Mouse (Mus musculus): ENCODE measurements around the gene Cib1. TPM values are rescaled to one million over a fixed set of nuclear protein-coding genes. Genes with fewer than 3 reads are reported as not detected.

Gene Cib1
- polyA plus RNA-seq, 1 experiment from 2014 or later, result 65.6 TPM

DNA sequence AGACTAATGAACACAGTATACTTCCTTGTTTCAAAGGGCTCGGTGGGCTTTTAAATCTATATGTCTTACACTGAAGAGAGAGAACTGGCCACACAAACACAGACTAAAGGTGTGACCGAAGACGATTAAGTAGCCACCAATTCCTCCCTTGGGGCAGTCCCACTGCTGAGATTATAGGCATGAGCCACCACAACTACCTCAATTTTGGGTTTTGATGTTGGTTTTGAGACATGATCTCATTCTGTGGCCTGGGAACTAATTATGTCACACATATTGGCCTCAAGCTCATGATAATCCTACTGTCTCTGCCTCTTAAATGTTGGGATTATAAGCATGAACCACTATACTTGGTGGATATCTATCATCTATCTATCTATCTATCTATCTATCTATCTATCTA lies 55.2 kb downstream of the Cib1 start:
- Histone ChIP-seq H3K27ac (ENCODE audit: low read length) (no peak overlapping the region), H3K4me1 (ENCODE audit: control insufficient read depth, insufficient read depth, low read length) (peaks cover 5% of the 10 kb centered on the region), H3K27me3 (ENCODE audit: control insufficient read depth, insufficient read depth, low read length) (no peaks in the 10 kb centered on the region), H3K4me3 (ENCODE audit: low read length) (no peak overlapping the region), H3K9ac (ENCODE audit: low read length) (no peak overlapping the region), H3K9me3 (replicated peaks; ENCODE audit: control insufficient read depth, low read length) (no peaks in the 10 kb centered on the region), H3K4me2 (ENCODE audit: low read depth, low read length) (no peak overlapping the region), H3K36me3 (ENCODE audit: control insufficient read depth, insufficient read depth) (no peaks in the 10 kb centered on the region)
- ATAC-seq (replicated peaks; ENCODE audit: extremely low read depth, insufficient read depth, low FRiP score), result no peak
- WGBS, result 92% methylated on average over 3 of the region's 3 CpGs

Other genes starting within 250 kb of the Cib1 start
- 12.4 and 12.6 TPM in 2 replicates for gene Zfp710, start 208.0 kb downstream of the Cib1 start, polyA plus RNA-seq (2015; fragmentation: Nextera tagmentation; extraction: Ambion mirVana)
- gene Idh2, start 117.4 kb downstream of the Cib1 start, polyA plus RNA-seq (2015; fragmentation: Nextera tagmentation; extraction: Ambion mirVana), result 2,779 and 2,782 TPM in 2 replicates
- 12.1 and 14.4 TPM in 2 replicates for gene Sema4b, start 46.0 kb downstream of the Cib1 start, polyA plus RNA-seq (2015; fragmentation: Nextera tagmentation; extraction: Ambion mirVana)
- gene Gdpgp1, start 52 bp upstream of the Cib1 start, polyA plus RNA-seq (2015; fragmentation: Nextera tagmentation; extraction: Ambion mirVana), result 3.2 and 4.2 TPM in 2 replicates
- 0.60 and 1.2 TPM in 2 replicates for gene Ttll13, start 13.6 kb upstream of the Cib1 start, polyA plus RNA-seq (2015; fragmentation: Nextera tagmentation; extraction: Ambion mirVana)
- 39.8 and 45.0 TPM in 2 replicates for gene Ngrn, start 28.4 kb upstream of the Cib1 start, polyA plus RNA-seq (2015; fragmentation: Nextera tagmentation; extraction: Ambion mirVana)
- 10.3 and 12.7 TPM in 2 replicates for gene Vps33b, start 36.8 kb upstream of the Cib1 start, polyA plus RNA-seq (2015; fragmentation: Nextera tagmentation; extraction: Ambion mirVana)
- 138 and 164 TPM in 2 replicates for gene Prc1, start 61.6 kb upstream of the Cib1 start, polyA plus RNA-seq (2015; fragmentation: Nextera tagmentation; extraction: Ambion mirVana)
- gene Rccd1, start 91.6 kb upstream of the Cib1 start, polyA plus RNA-seq (2015; fragmentation: Nextera tagmentation; extraction: Ambion mirVana), result 6.5 and 7.6 TPM in 2 replicates
- 20.6 and 25.3 TPM in 2 replicates for gene Unc45a, start 108.2 kb upstream of the Cib1 start, polyA plus RNA-seq (2015; fragmentation: Nextera tagmentation; extraction: Ambion mirVana)
- gene Hddc3, start 110.3 kb upstream of the Cib1 start, polyA plus RNA-seq (2015; fragmentation: Nextera tagmentation; extraction: Ambion mirVana), result 20.1 and 20.7 TPM in 2 replicates
- 15.0 and 17.4 TPM in 2 replicates for gene Man2a2, start 138.6 kb upstream of the Cib1 start, polyA plus RNA-seq (2015; fragmentation: Nextera tagmentation; extraction: Ambion mirVana)
- gene Fes, start 155.1 kb upstream of the Cib1 start, polyA plus RNA-seq (2015; fragmentation: Nextera tagmentation; extraction: Ambion mirVana), result 14.1 and 15.4 TPM in 2 replicates
- gene Furin, start 172.6 kb upstream of the Cib1 start, polyA plus RNA-seq (2015; fragmentation: Nextera tagmentation; extraction: Ambion mirVana), result 11.0 and 14.3 TPM in 2 replicates